Mouse (Mus musculus): Measurements from ENCODE around the gene Mrpl49.

Mrpl49 gene

DNA sequence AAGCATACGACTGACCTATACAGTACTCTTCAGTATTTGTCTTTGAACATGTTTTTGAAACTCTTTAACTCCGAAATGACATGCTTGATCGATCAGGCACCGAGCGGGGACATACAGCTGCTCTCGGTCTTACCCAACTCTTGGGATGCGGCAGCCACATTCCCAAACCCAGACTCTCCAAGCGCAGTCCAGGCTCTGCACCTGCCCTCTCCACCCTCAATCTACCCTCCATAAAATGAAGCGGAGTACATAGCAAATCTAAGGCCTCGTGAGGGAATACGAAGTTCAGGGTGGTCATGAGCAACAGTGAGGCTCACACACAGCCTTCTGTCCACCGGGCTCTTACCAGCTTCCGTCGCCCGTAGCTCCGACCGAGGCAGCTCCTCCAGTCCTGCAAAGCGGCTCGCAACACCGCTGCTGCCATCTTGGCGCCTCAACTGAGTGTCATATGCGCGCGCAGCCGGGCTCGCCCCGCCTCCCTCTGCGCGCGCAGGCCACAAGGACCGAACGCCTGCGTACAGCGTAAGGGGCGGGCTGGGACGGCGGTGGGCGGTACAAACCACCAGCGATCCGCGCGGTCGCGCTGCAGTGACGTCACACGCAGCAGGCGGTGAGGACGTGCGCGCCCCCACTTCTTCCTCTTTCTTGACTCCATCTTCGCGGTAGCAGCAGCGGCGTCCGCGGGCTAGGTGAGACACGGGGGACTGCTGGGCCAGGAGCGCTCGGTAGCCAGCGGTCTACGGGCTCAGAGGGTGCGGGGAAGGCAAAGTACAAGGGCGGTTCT lies at the start of gene Mrpl49, which contains the start of gene Fau:
TSS of gene Mrpl49 (minus strand) at position 473 of the 784 bp plus-strand sequence.
TSS of gene Fau (plus strand) at position 532 of the 784 bp plus-strand sequence.
- peak; percentile 99 to 100 for DNase-seq

DNA sequence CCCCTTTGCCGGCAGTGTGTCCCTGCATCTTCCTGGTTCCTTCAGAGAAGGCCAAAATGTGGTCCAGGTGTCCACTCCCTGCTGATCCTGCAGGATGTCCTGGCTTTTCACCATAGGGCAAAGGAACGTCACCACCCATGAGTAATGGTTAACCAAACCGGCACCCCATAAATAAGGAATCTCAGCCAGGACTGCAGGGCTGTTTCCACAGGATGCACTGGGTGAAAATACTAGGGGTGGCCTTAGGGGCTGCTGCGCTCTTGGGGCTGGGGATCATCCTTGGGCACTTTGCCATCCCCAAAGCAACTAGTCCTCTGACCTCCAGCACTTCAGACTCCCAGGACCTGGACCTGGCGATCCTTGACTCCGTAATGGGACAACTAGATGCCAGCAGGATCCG lies 48.0 kb upstream of the Mrpl49 start, which contains the start of gene Naaladl1:
TSS of gene Naaladl1 (plus strand) at position 197 of the 400 bp plus-strand sequence.
- DNase-seq, result peak; percentile 36 to 42

DNA sequence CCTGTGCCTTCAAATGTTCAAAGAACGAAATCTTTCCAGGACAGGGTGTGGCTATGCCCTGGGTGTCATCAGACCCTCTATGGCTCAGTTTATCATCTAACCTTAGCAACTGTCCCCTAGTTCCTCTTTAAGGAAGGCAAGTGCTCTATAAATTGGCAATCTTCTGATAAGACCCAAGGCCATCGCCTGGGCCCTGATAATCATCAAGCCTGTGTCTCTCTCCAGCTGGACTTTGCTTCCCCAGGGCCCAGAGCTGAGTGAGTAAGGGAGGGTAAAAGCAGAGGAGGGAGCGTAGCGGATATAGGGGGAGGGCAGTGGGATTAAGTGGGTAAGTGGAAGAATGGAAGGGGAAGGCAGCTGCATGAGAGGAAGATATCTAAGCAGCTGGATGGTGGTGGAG lies 46.9 kb upstream of the Mrpl49 start:
- DNase-seq, result no peak

DNA sequence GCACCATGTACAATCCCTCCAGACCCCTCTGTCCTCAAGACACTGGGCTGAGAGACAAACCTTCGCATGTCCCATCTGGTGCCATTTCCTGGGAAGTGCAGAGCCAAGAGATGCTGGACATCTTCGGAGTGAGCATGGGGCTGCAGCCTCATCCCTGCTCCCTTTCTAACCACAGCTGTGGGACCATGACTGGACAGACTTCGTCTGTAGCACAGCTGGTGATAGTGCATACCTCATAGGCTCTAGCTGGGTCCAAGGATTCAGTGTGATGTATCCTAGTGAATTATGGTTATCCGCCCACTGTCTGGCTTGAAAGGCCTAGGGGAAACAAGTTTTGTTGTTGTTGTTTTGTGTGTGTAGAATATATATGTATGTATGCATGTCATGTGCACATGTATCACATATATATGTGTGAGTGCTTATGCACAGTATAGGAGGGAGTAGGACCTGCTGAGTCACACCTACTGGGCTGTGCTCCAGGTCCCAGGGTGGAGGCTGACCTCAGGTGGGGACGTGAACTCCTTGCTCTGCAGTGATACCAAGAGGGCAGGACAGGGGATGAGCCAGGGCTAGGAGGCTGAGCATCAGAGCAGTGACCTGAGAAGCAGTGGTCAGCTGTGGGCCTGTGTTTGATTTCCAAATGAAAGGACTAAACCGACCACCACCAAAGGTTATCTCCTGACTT lies 44.7 kb upstream of the Mrpl49 start:
- no peak for DNase-seq

DNA sequence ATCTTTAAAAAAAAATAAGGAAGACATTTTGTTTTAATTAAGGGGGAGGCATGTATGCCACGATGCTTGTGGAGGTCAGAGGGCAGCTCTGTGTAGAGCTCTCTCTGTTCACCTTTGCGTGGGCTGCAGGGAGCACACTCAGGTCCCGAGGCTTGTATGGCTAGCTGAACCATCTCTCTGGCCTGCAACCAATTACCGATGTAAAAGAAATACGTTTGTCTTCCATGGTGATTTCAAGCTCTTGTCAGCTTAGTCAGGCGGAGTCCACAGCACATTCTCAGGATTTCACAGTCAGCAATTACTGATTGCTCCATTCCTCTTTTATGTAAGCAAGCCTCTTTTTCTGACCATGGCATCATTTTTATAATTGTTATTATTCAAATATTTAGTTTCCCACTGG lies 43.6 kb upstream of the Mrpl49 start:
- no peak for DNase-seq

DNA sequence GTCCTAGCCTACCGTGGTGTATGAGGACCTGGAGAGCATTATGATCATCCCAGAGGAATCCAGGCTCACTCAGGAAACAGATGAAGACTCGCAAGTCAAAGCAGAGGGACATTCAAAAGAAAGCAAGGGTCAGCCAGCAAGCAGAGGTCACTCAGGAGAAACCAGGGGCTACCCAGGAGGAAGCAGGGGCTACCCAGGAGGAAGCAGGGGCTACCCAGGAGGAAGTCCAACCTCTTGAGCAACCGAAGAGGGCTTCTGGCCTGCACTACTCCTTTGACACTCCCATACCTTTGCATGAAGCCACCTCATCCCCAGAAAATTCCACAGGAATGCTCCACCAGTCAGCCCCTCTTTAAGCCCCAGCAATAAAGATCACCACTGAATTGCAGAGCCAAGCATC lies 40.3 kb upstream of the Mrpl49 start:
- DNase-seq, result peak; percentile 27 to 28

DNA sequence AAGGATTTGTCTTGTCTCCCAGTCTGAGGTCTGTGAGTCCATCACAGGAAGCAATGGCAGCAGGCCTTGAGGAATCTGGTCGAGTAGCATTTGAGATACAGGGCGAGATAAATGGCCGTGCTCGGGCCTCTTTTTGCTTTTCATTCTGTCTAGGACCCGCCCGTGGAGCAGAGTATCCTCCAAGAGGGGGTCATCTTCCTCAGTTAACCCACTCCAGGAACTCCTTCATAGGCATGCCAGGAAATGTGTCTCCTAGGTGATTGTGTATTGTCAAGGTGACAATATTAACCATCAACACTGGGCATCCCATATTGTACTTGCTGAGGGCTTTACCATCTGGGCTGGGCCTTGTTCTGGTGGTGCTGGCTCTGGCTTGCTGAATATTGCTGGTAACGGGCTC lies 36.5 kb upstream of the Mrpl49 start, which contains the start of gene AC131692.1:
TSS of gene AC131692.1 (plus strand) at position 301 of the 400 bp plus-strand sequence.
- no peak for DNase-seq

DNA sequence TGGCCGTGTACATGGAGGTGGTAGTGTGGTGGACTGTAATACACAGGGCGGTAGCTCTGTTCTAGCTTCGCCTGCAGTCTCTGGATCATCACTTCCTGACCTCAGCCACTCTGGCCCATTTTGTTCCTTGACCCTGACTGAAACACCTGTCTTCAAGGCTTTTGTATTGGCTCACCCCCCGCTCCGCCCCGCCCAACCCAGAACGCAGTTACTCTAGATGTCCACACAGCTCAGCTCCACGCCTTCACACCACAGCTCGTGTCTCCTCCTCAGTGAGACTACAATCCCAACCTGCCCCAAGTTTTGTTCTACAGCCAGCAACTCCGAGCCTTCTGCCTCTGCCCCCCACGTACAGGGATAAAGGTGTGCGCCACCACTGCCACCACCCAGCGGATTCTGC lies 31.3 kb upstream of the Mrpl49 start:
- no peak for DNase-seq

DNA sequence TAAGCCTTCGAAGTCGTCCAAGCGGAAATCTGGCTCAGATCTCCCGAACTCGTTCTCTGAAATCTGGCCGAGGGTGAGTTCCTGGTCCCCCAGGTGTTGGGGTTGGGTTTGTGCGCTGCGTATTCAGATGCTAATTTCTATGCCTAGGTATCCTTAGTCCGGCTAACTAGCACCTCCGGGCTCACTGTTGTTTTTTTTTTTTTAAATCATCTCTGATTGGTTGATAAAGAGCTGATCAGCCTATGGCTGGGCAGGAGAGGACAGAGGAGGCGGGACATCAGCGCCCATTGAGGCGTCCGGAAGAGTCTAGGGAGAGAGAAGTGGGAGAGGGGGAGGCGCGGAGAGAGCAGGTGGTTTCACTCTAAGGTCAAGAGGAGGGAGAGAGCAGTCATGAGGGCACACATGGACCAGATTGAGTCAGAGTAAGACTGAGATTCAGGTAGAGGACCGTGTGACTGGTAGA lies 27.9 kb upstream of the Mrpl49 start:
- DNase-seq, result peak; percentile 56 to 76

DNA sequence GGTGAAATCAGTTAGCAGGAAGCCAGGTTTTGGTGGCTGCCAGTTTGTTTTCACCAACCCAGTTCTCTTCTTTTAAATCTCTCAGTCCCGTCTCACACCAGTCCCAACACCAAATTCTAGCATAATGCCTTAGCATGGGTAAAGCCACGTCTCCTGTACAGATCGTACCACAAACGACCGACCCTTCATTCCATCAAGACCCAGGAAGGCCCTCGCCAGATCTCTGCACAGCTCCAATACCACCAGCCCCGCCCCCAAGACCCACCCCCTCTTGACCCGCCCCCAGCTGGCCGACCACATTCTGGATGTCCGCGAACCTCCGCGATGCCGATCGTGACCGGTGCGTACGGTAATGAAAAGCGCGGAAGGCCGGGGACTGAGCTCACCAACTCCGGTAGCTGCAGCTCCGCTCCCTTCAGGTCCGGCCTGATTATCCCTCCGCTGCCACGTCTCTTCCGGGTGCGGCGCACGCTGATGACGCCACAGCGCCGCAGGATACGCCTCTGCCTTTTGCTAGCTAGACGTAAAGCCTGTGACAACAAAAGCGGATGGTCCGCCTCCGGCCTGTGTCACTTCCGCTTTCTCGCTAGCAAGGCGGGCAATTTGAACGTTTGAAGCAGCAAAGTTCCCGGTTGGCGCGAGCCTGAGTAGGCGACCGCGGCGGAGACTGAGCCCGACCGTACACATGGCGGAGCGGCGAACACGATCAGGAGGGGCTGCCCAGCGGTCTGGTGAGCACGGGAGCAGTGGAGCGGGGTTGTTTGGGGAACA lies 27.1 kb upstream of the Mrpl49 start, which contains the start of the genes Zfpl1 and Cdca5:
TSS of gene Zfpl1 (minus strand) at position 479 of the 771 bp plus-strand sequence.
TSS of gene Cdca5 (plus strand) at position 506 of the 771 bp plus-strand sequence.
- peak; percentile 98 for DNase-seq

DNA sequence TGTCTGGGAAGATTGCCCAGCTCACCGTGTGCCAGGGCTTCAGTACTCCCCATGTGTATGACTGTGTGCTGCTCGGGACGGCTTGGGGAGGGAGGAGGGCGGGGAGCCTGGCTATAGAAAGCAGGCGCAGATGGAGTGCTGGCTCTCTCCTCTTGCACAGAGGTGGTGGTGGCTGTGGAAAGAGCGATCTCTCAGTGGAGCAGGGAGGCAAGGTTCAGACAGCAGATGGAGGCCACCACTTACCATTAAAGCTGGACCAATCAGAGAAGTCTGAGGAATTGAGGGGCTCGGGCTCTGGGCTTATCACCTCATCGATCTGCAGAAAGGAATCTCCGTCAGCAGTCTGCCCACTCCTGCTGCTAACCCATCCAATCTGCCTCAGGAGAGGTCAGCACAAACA lies 24.6 kb upstream of the Mrpl49 start, which contains the start of gene Gm28374:
TSS of gene Gm28374 (minus strand) at position 101 of the 400 bp plus-strand sequence.
- DNase-seq, result no peak

DNA sequence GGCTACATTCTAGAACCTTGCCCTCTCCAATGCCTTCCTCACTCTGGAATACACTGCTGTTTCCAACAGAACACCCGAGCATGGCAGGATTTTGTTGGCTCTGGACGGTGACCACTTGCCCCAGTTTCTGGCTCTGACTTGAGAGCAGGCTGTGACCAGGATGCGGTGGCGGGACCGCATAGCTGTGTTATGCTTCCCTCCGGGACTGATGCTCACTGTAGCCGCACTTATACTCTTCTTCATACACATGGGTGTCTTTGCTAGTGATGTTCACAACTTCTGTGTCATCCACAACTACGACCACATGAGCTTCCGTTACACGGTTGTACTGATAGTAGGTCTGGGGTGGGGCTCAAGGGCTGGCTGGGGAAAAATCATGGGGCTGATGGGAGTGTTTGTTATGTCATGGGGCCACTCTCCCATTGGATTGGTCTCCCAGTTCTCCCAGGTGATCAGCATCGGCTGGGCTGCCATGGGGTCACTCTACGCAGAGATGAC lies 22.4 kb upstream of the Mrpl49 start, which contains the start of gene Tmem262:
TSS of gene Tmem262 (plus strand) at position 51 of the 498 bp plus-strand sequence.
- no peak for DNase-seq

DNA sequence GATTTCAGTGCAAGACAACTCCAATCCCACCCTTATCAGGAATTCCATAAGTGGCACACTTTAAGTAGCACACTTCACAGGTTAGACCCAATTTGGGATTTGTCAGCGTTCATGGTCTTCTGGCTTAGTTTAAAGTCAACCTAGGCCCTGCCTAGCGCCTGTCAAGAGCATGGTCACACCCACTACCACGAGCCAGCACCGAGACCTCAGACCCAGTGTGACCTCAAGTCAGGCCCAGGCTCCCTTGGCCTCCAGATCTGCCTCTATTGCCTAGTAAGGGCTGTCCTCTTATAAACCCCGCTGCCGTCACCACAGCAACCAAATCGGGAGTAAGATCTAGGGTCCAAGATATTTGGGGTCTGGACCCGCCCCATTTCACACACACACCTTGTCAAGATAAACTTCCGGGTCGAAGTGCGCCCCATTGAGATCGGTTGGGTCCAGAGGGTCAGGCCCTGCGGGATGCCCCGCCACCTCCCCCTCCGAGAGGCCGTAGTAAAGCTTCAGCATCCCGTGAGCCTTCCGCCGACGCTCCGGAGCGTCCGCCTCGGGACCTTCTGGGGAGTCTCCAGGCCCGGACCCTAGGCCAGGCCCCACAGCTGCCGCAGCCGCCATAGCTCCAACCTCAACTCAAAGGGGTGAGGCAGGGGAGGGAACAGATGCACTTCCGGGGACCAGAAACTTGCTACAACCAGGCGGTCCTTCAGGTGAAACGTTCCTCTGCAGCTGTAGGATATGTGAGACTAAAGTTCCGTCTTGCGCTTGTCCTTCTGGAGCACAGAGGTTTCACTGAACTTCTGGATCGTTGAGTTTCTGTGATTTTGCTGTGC lies 19.2 kb upstream of the Mrpl49 start, which contains the start of gene Vps51:
TSS of gene Vps51 (minus strand) at position 668 of the 830 bp plus-strand sequence.
- peak; percentile 90 to 93 for DNase-seq

DNA sequence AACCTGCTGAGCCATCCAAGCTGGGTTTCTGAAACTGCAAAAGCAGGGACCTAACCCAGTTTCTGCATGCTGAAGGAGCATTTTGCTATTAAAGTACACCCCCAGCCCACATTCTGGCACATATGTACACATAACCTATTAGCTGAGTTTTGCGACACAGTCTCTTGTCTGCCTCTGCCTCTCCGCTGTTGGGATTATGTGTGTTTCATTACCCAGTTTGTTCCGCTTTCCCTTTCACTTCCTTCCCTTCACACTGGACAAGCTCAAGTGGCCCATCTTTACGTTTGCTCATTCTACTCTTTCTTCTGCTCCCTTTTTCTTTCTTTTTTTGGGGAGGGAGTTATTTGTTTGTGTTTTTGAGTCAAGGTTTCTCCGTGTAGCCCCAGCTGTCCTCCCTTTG lies 16.3 kb upstream of the Mrpl49 start:
- DNase-seq, result no peak

DNA sequence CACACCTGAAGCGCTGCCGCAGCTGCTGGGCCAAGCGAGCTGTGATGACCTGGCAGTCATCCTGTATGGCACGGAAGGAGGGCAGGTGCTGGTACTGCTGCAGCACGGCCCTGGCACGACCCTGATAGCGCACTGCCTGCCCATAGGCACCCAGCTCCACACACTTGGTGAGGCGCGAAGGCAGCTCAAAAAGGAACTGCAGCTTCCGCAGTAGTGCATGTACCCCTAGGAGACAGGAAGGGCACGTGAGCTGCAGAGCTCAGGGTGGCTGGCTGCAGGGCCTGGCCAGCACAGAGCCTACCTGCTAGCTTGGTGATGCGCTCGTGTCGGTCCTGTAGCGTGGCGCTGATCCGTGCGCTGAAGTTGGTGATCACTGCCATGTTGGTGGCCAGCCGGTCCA lies 13.7 kb upstream of the Mrpl49 start:
- DNase-seq, result no peak

DNA sequence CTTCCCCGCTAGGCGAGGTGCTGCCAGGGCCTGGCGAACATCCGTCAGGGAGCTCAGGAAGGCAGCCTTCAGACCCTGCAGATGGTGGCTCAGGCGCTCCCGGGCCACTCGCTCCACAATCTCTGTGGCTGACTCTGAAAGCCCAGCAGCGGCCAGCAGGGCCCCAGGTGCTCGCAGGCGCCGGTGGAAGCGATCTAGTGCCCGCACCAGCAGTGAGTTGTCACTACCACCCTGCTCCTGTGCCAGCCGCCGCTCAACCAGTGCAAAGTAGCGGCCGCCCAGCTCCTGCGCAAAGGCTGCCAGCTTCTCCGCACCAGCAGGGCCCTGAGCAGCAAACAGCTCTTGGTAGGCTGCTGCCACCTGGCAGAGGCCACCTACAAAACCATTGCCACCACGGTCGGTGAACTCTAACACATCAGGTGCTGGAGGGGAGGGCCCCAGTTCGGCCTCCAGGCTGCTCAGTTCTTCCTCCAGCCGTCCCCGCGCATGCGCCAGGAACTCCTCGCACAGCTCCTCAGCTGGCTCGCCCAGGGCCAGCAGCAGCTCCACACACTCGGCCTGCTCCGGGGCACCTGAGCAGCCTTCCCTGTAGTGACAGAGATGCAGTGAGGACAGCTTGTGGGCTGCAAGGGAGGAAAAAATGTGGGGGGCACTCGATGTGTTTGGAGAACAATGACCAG lies 13.1 kb upstream of the Mrpl49 start:
- no peak for DNase-seq

DNA sequence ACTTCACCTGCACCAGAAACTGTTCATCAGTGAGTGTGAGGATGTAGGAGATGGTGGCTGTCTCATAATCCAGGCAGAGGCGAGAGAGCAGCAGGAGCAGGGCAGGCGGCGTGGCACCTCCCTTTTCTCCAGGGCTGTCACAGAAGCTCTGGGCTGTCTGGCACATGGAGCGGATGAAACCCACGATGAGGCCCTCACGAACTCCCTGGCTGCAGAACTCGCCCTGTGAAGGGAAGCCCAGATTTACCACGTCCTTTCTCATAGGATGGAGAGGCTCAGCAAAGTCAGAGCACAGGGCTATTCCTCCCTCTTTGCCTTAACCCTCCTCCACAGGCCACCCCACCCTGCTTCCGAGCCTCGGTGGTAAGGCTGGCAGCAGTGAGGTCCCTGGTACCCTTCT lies 12.3 kb upstream of the Mrpl49 start:
- no peak for DNase-seq

DNA sequence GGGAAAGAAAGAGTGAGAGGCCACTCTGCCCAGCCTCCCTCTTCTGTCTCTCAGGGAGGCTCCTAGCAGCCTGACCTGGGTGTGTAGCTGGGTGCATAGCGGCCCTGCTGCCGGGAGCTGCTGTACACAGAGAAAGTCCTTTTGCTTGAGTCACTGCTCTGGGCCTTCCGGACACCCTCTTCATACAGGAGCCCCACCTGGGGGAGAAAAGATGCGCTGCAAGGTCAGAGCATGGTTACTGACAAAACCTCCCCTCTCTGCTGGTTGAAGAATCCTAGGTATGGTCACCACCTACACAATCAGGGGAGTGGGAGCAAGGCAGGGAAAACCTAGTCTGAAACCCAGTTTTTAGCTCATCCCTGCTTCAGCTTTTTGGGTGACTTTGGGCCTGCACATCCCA lies 11.4 kb upstream of the Mrpl49 start:
- DNase-seq, result no peak

DNA sequence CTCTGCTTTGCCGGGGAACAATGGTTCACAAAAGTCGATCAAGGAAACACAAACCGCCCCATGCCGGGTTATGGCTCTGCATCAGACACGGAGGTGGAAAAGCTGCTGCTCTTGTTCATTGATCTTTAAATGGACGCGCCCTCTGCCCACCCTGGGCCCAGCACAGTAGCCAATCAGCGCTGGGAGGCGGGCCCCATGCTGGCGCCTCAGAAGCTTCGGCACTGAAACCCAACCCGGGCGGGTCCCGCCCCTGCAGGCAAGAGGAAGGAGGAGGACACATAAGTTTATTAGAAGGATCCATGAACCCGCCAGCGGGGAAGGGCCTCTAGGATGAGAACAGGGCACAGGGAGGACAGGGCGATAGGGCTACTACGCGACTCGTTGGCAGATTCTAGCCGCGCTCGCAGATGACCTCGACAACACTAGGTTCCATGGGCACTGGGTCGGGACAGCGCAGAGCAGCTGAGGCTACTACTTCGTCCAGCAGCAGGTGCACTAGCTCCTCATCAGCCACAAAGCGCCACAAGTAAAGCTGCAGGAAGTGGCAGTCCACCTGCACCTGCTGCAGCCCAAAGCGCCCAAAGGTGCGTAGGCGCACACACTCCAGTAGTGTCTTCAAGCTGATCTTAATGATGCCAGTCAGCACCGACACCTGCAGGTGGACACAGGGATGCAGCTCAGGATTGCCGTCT lies 10.3 kb upstream of the Mrpl49 start, which contains the start of gene Tm7sf2:
TSS of gene Tm7sf2 (minus strand) at position 650 of the 692 bp plus-strand sequence.
- peak; percentile 96 for DNase-seq
